Mouse (Mus musculus): Measurements from ENCODE around the gene Meig1.

DNA sequence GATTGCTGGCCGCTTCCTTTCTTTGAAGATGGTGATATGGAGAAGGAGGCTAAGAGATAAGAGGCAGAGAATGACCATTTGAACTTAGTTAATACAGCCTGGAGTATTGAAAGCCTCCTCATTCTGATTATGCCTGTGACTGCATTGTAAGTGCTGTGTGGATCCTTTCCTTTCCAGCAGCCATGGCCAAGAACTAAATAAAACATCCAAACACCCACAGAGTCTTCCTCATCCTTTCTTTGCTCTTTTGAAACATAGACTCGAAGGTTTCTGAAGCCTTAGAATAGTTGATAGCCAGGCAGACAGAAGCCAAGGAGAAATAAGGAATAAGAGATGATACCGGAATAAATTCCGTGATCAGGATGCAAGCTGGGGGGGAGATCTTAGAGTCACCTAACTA lies 16.5 kb downstream of the Meig1 start:
- TF ChIP-seq CTCF (IDR thresholded peaks at IDR 0.05; ENCODE audit: extremely low read depth, insufficient read depth, insufficient read length, insufficient replicate concordance) (no peak), POLR2A (IDR thresholded peaks at IDR 0.05; ENCODE audit: low read depth, low read length) (no peak)
